Mouse (Mus musculus) olfactory bulb, adult 2 months (tissue): ENCODE data around the gene Ptrh2.

ENCODE experiments used
- CTCF ChIP-seq: fragments of 200-500 bp; IDR thresholded peaks from 2 replicates; pipeline ENCODE4 v1.5.1; 2012; ENCODE audit warnings: low read depth, mild to moderate bottlenecking, low read length, moderate library complexity; ENCODE audit not compliant: insufficient read depth
- POLR2A ChIP-seq: fragments of 200-500 bp; IDR thresholded peaks from 2 replicates; pipeline ENCODE4 v1.6.1; 2012; ENCODE audit warnings: mild to moderate bottlenecking, low read depth, low read length, moderate library complexity; ENCODE audit not compliant: insufficient read depth

DNA sequence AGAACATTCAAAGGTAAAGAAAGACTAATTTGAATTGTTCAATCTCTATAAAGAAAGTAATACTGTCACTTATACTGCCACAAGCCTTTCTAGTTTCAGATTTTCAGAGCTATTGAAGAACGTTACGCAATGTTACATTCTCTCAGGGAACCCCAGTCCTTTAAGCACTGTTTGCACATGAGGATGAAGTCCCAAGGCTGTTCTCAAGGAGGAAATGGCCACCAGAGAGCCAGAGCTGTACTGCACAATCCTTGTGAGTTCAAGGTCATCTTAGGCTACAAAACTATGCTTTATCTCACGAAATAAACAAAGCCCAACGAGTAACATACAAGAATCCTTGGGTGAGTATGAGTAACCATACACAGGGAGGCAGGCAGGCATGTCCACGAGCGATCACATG is 49.4 kb upstream of the Ptrh2 start:
- TF ChIP-seq CTCF (no peak), POLR2A (no peak)
